Mouse (Mus musculus) heart, embryonic 10.5 days (tissue): ENCODE data around the gene Abcc12. TPM values are rescaled to one million over a fixed set of nuclear protein-coding genes. Genes with fewer than 3 reads are reported as not detected.
A peak's percentile ranks its signal among the peaks of the same experiment; 100 is the strongest.

Experiments
- DNase-seq: peaks from one replicate; pipeline ENCODE4 v3.0.0-alpha.2; 2017; ENCODE audit warnings: low spot score
- H3K27ac ChIP-seq: fragments of 300-500 bp; sonication (generic); 2 replicates; pipeline ENCODE4 v1.5.1; 2016; ENCODE audit warnings: mild to moderate bottlenecking
- H3K27me3 ChIP-seq: fragments of 300-500 bp; sonication (generic); 2 replicates; pipeline ENCODE4 v1.6.1; 2016; ENCODE audit warnings: mild to moderate bottlenecking; ENCODE audit not compliant: poor library complexity, insufficient read depth, severe bottlenecking
- H3K36me3 ChIP-seq: fragments of 300-500 bp; sonication (generic); 2 replicates; pipeline ENCODE4 v1.6.1; 2016; ENCODE audit warnings: mild to moderate bottlenecking, moderate library complexity
- H3K4me1 ChIP-seq: fragments of 300-500 bp; sonication (generic); 2 replicates; pipeline ENCODE4 v1.6.1; 2016; ENCODE audit warnings: mild to moderate bottlenecking
- H3K4me3 ChIP-seq: fragments of 300-500 bp; sonication (generic); 2 replicates; pipeline ENCODE4 v1.5.1; 2016; ENCODE audit warnings: mild to moderate bottlenecking, moderate library complexity
- H3K9me3 ChIP-seq: fragments of 300-500 bp; sonication (generic); 2 replicates; pipeline ENCODE4 v1.6.1; 2016; ENCODE audit warnings: mild to moderate bottlenecking, moderate library complexity
- WGBS: fragments of 180-500 bp; shearing (Covaris S2); methylation state at CpG from one replicate; pipeline ENCODE4 v1.1.7; 2016; 5-methylcytosine and 5-hydroxymethylcytosine counted together
- polyA plus RNA-seq: library from polyadenylated mRNA; unstranded; fragments of >200 nt; fragmentation: Nextera tagmentation; extraction: Ambion mirVana; gene quantifications from 2 replicates; pipeline ENCODE4 v1.2.1, GENCODE M21; 2016

Gene Abcc12
- polyA plus RNA-seq, 1 experiment from 2014 or later, result not detected

DNA sequence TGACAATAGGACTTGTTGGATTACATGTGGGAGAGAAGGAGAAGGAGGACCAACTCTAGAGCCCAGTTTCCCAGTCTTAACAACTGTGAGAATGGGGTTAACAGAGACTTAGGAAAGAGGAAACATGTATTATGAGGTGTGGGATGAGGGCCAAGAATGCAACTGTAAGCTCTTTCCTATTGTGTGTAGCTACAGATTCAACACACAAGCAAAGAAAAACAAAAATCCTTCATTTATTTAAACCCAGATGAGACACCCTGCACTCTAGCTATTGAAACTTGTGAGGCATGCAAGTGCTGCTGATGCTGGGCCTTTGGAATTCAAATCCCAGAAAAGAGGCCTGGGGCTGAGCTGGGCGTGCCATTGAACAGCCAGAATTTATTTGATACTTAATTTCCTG, 18.7 kb downstream of the Abcc12 start:
- H3K9me3 ChIP-seq, result no peaks in the 10 kb centered on the region
- no peaks in the 10 kb centered on the region for H3K4me1 ChIP-seq
- no peak for DNase-seq

DNA sequence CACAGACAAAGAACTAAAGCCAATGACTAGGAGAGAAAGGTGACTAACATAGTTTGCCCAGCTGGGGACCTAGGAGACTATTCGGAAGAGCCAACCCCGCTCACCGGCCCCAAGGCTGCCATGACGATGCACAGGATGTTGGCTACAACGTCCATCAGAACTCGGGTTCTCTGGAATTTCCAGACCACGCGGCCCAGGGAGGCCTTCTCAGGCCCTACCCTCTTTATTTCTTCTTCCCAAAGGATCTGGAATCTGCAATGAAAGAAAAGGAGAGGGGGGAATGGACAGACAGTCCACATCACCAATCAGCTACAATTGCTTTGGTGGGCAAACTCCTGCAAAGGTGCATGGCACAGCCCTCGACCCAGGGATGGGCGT, 19.8 kb downstream of the Abcc12 start:
- Histone ChIP-seq H3K27ac (no peak overlapping the region), H3K4me1 (no peaks in the 10 kb centered on the region), H3K4me3 (no peak overlapping the region), H3K36me3 (no peaks in the 10 kb centered on the region), H3K27me3 (no peaks in the 10 kb centered on the region), H3K9me3 (no peaks in the 10 kb centered on the region)
- WGBS, result 85% methylated on average over 10 of the region's 10 CpGs
- no peak for DNase-seq

More for the DNA sequence above, 18.7 kb downstream of the Abcc12 start:
- H3K36me3 ChIP-seq, result no peaks in the 10 kb centered on the region
- H3K27me3 ChIP-seq, result no peaks in the 10 kb centered on the region
- H3K27ac ChIP-seq, result no peak overlapping the region
- WGBS, result 81% methylated on average over 1 of the region's 1 CpGs
- H3K4me3 ChIP-seq, result no peak overlapping the region

DNA sequence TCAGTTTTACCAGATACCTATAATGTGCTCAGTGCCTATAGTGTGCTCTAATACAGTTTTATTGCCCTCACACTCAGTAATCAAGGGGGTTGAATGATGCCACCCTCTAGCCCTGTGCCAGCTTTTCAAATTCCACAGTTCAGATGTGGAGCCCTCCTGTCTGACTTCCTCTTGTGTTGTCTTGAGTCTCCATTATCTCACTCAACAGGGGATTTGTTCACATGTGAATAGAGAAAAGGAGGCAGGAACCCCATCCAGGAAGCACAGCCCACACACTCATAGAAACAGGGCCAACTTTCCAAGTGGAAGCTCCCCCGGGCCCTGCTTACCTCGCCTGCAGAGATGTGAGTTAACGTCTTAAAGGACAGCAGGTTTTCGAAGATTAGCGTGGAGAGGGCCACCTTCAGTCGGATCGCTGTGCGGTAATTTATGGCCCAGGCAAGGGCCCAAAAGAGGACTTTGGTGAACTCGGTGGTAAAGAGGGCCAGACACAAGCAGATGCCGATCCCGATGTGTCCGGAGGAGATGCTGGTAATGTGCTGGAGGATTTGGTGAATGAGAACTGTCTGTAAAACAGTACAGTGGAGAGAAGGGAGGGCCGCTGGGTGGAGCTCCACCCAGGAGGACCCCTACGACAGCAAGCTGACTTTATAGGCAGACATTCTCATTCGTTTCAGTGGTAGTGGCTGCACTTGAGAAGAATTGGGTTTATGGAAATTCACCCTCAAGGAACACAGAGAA, 20.4 kb downstream of the Abcc12 start:
- Histone ChIP-seq H3K4me3 (no peak overlapping the region), H3K9me3 (no peaks in the 10 kb centered on the region), H3K27ac (no peak overlapping the region), H3K36me3 (no peaks in the 10 kb centered on the region), H3K27me3 (no peaks in the 10 kb centered on the region), H3K4me1 (no peaks in the 10 kb centered on the region)
- DNase-seq, result no peak
- 79% methylated on average over 15 of the region's 15 CpGs for WGBS

DNA sequence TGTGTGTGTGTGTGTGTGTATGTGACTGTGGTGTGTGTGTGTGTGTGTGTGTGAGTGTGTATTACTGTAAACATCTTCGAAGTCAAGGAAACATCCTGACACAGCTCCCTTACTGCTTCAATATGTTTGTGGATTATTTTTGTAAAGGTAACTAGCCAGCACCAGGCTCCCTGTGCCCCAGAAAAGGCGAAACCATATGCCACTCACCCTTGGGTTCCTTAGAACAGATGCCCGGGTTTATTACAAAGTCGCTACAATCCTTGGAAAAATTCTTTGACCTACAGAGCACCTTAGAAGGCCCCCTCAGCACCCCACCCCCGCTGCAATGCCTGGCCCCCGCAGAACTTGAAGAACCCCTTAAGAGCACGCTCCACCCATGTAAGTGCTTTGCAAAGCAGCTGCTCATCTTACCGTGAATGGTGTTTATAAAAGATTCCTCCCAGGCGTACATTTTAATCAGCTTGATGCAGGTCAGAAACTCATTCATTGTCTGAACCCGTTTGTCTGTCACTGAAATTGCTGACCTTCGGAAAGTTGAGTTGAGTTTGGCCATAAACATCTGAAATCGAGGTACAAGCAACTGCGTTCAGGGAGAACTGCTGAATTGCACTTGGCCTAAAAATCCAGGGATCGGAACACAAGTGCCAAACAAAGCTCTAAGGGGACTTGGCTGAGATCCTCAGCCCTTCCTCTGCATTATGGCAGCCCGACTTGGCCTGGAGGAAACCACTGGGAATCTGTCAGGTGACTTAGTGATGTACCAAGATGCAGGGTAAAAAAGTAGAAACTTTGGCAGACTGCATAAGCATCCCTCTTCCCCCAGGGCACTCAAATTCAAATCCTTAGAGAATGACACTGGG, 23.1 kb downstream of the Abcc12 start:
- no peak for DNase-seq
- H3K36me3 ChIP-seq, result no peaks in the 10 kb centered on the region
- H3K27me3 ChIP-seq, result no peaks in the 10 kb centered on the region
- no peak overlapping the region for H3K4me3 ChIP-seq
- no peak overlapping the region for H3K27ac ChIP-seq
- no peaks in the 10 kb centered on the region for H3K9me3 ChIP-seq
- WGBS, result 84% methylated on average over 15 of the region's 15 CpGs
- H3K4me1 ChIP-seq, result no peaks in the 10 kb centered on the region

DNA sequence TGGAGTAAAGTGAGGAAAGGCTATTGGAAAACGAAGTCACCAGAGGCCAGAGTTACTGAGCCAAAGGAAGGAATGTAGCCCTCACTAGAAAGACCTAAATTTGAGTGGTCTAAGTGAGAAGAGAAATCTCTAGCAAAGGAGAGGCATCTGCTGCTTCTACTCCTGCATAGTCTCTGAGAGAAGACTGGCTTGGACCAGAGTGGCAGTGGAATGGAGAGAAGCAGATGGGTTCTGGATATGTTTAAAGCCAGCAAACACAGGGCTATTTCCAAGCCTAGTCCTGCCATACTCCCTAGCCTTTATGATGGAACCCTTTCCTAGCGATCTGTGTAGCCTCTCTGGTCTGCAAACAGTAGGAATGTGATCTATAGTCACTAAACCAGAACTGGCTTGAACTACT, 24.9 kb downstream of the Abcc12 start:
- Histone ChIP-seq H3K27ac (no peak overlapping the region), H3K9me3 (no peaks in the 10 kb centered on the region), H3K36me3 (no peaks in the 10 kb centered on the region), H3K4me3 (no peak overlapping the region), H3K4me1 (no peaks in the 10 kb centered on the region), H3K27me3 (no peaks in the 10 kb centered on the region)
- DNase-seq, result no peak
- 83% methylated on average over 2 of the region's 2 CpGs for WGBS

DNA sequence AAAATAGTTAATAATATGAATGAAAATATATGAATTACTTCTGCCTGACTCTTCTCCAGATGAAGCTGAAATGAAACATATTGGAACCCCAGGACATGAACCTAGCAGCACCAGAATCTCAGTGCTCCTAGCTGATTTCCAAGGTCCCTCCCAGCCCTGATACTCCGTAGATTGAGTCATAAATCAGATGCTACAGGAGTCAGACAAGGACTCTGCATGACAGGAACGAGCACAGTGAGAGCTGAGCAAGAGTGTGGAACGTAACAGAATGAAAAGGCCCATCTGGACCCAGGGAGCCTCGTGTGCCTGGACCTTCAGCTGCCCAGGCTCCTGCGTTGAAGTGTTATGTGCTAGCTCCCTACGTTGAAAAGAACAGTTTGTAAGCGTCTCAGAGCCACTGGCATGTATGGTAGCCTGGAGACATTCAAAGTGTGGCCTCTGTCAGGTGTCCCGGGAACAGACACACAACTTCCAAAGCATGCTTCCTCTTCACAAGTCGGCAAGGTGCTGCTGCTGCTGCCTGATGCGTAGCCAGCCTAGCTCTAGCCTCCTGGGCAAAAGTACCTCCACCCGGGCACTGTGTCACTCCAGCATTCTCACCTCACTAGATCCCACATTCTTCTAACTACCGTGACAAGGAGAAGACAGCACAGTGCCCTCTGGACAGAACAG, 26.1 kb downstream of the Abcc12 start:
- Histone ChIP-seq H3K27ac (no peak overlapping the region), H3K27me3 (no peaks in the 10 kb centered on the region), H3K9me3 (no peaks in the 10 kb centered on the region), H3K4me1 (no peaks in the 10 kb centered on the region), H3K36me3 (no peaks in the 10 kb centered on the region), H3K4me3 (no peak overlapping the region)
- no peak for DNase-seq
- 79% methylated on average over 12 of the region's 12 CpGs for WGBS

DNA sequence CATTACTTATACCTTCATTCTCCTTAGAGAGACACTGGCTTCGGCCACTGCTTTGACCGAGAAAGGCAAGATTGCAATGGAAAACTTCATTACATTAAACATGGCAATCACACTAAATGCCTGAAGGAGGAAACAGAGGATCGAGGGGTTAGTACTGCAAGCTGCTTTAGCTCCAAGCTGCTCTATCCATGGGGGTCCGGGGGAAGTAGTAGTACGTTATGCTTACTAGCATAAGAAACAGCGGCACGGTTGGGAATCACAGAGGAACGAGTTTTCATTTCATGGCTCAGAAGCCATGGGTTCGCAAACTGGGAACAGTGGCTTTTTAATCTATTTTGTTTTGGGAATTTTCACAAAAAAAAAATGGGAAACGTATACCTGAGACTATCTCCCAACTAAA, 30.0 kb downstream of the Abcc12 start:
- no peak overlapping the region for H3K4me3 ChIP-seq
- no peak overlapping the region for H3K27ac ChIP-seq
- H3K9me3 ChIP-seq, result no peaks in the 10 kb centered on the region
- no peak for DNase-seq
- 89% methylated on average over 10 of the region's 10 CpGs for WGBS
- H3K27me3 ChIP-seq, result no peaks in the 10 kb centered on the region
- no peaks in the 10 kb centered on the region for H3K4me1 ChIP-seq
- H3K36me3 ChIP-seq, result no peaks in the 10 kb centered on the region

DNA sequence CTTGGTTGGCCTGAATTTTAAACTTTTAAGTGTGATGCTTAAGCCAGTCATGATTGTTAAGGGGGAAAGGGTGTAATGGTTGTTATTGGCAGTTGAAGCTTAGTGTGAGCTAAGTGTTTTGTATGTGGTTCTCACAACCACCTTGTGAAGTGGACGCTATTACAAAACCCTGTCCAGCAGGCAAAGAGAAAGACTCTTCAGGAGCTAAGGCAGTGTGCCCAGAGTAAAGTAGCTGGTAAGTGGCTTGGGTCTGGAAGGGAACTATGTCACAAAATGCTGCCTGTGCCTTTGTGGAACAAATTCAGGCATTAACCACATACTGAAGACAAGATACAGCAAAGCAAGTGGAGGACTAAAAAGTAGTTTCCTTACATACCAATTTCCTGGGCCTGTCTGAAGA, 34.5 kb downstream of the Abcc12 start:
- WGBS, result 88% methylated on average over 1 of the region's 1 CpGs
- no peaks in the 10 kb centered on the region for H3K4me1 ChIP-seq

DNA sequence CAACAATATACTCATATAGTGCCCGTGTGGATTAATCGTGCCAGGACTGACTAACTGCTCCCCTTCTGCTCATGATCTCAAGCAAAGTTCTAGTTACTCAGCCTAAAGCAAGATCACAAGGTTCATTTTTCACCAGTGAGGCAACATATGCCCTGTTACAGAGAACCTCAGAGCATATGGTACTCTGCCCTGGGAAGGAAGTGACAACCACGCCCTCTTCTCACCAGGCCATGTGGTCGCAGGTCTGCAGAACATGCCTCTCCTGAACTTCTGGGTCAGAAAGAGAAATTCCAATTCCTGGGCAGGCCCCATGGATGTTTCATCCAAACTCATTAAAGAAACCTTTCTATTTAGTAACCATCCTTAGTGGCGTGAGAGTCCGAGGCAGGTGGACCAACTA, 39.6 kb downstream of the Abcc12 start:
- Histone ChIP-seq H3K9me3 (no peaks in the 10 kb centered on the region), H3K27ac (no peak overlapping the region), H3K4me1 (peaks cover 6% of the 10 kb centered on the region), H3K27me3 (no peaks in the 10 kb centered on the region), H3K36me3 (no peaks in the 10 kb centered on the region), H3K4me3 (no peak overlapping the region)
- 86% methylated on average over 6 of the region's 6 CpGs for WGBS
- no peak for DNase-seq

More for the DNA sequence above, 34.5 kb downstream of the Abcc12 start:
- no peak overlapping the region for H3K4me3 ChIP-seq
- no peaks in the 10 kb centered on the region for H3K36me3 ChIP-seq
- H3K27me3 ChIP-seq, result no peaks in the 10 kb centered on the region
- no peak overlapping the region for H3K27ac ChIP-seq
- H3K9me3 ChIP-seq, result no peaks in the 10 kb centered on the region
- no peak for DNase-seq

DNA sequence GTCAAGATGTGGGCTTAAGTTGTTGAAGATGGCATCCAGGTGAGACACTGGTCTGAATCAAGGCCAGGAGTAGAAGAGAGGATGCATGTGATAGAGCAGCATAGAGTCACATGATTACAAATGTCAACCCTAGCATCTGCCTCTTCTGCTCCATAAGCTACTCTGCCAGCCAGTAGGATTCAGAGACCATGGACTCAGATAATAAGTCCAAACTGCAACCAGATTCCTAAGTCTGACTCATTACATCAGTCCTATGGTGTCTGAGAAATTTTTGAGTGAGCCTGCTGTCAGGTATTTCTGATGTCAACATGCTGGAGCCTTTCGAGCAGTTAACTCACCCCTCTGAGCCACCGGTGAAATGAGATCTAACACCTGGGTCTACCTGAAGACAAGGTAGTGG, 40.1 kb downstream of the Abcc12 start:
- Histone ChIP-seq H3K27me3 (no peaks in the 10 kb centered on the region), H3K36me3 (no peaks in the 10 kb centered on the region), H3K27ac (no peak overlapping the region), H3K9me3 (no peaks in the 10 kb centered on the region), H3K4me3 (no peak overlapping the region), H3K4me1 (peaks cover 6% of the 10 kb centered on the region)
- 78% methylated on average over 2 of the region's 2 CpGs for WGBS
- DNase-seq, result no peak

DNA sequence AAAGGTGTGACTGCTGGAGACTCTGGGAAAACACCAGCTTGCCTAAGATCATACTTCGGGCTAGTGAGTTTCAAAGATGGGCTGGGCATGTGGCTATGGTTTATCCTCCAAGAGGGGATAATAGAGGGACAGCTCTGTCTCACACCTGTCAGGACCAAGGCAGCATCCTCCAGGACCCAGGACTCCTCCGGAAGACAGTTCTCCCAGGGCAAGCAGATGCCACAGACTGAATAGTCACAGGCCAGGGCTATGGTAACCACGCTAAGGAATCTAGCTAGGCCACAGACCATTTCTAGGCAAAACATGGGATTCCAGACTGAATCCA, 43.9 kb downstream of the Abcc12 start:
- Histone ChIP-seq H3K4me3 (no peak overlapping the region), H3K27me3 (no peaks in the 10 kb centered on the region), H3K9me3 (no peaks in the 10 kb centered on the region), H3K4me1 (peaks cover 6% of the 10 kb centered on the region), H3K36me3 (no peaks in the 10 kb centered on the region), H3K27ac (no peak overlapping the region)
- WGBS, result 61% methylated on average over 3 of the region's 3 CpGs
- DNase-seq, result no peak

DNA sequence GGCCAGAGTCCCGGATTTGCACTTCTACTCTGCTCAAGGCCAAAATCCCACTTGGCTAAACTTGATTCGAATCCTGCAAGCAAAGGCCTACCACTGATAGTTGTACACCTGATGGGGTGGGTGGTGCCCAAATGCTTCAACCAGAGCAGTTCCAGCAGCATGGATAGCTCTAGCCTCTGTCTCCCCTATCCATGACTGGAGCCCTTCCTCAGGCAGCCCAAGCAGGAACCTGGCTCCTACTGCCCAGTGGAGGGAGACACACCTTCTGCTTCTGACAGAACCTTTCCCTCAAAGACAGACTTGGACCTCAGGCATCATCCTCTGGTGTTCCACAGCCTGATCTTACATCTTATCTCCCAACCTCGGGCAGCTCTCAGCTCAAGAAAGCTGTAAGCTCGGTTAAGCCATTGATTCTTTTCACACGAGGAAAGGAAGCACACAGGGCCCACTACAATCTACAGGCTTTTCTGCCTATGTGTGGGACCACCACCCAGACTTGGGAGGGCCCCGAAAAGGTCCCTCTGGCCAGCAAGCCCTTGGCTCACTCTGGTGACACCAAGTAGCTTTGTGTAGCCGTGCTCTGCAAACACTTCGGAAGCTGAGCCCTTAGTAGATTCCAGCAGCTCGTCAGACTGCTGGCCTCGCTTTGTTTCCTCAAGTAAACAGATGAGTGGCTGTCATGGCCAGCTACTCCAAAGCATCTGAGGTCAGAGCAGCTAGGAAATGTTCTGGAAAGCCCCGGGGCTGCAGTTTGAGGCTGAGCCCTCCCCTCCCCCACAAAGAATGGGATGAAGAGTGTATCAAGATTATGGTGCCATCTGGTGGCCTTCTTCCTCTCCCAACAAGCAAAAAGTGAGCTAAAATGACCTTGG, 44.5 kb downstream of the Abcc12 start:
- DNase-seq, result peak; percentile 77
- 49% methylated on average over 11 of the region's 11 CpGs for WGBS
- no peak overlapping the region for H3K4me3 ChIP-seq
- H3K9me3 ChIP-seq, result no peaks in the 10 kb centered on the region
- peak overlapping the region; percentile 52; the same call in 1 of the 2 replicates for H3K27ac ChIP-seq
- peaks cover 6% of the 10 kb centered on the region for H3K4me1 ChIP-seq
- no peaks in the 10 kb centered on the region for H3K27me3 ChIP-seq
- no peaks in the 10 kb centered on the region for H3K36me3 ChIP-seq
